Mouse (Mus musculus) fat pad, adult 2 months (tissue): Measurements from ENCODE around the gene Barhl1.

ENCODE experiments used
- DNase-seq: peaks from one replicate; pipeline ENCODE4 v3.0.0-alpha.2; 2011; ENCODE audit warnings: low read depth, low spot score; ENCODE audit errors: extremely low read depth

Gene Barhl1

GRCm38 (mm10) chr2:28912039-28912700 is 4.3 kb downstream of the Barhl1 start:
- no peak for DNase-seq

- DNase-seq: no peak
These were observed 5.0 kb downstream of the Barhl1 start for GRCm38 (mm10) chr2:28911331-28912038.

GRCm38 (mm10) chr2:28910877-28911276 is 5.6 kb downstream of the Barhl1 start:
- no peak for DNase-seq

- DNase-seq: no peak
These were observed 6.4 kb downstream of the Barhl1 start for GRCm38 (mm10) chr2:28909818-28910710.

GRCm38 (mm10) chr2:28909186-28909817 is 7.2 kb downstream of the Barhl1 start:
- no peak for DNase-seq

- no peak for DNase-seq
These were observed 7.9 kb downstream of the Barhl1 start for GRCm38 (mm10) chr2:28908389-28909153.

- no peak for DNase-seq
These were observed 8.6 kb downstream of the Barhl1 start for GRCm38 (mm10) chr2:28907691-28908388.

- DNase-seq: no peak
These were observed 10.9 kb downstream of the Barhl1 start for GRCm38 (mm10) chr2:28905561-28905960.

GRCm38 (mm10) chr2:28904786-28905185 is 11.7 kb downstream of the Barhl1 start:
- no peak for DNase-seq

GRCm38 (mm10) chr2:28903871-28904270 is 12.6 kb downstream of the Barhl1 start:
- no peak for DNase-seq

GRCm38 (mm10) chr2:28902291-28902690 is 14.2 kb downstream of the Barhl1 start:
- DNase-seq: no peak

GRCm38 (mm10) chr2:28897340-28897899 is 19.0 kb downstream of the Barhl1 start:
- DNase-seq: no peak

- peak; percentile 1 for DNase-seq
These were observed 20.6 kb downstream of the Barhl1 start for GRCm38 (mm10) chr2:28895876-28896275.

GRCm38 (mm10) chr2:28893526-28893925 is 22.9 kb downstream of the Barhl1 start:
- DNase-seq: no peak

- no peak for DNase-seq
These were observed 23.7 kb downstream of the Barhl1 start for GRCm38 (mm10) chr2:28892796-28893195.

GRCm38 (mm10) chr2:28884914-28885313 is 31.6 kb downstream of the Barhl1 start:
- no peak for DNase-seq

GRCm38 (mm10) chr2:28882826-28883485 is 33.5 kb downstream of the Barhl1 start:
- peak; percentile 14 for DNase-seq

- no peak for DNase-seq
These were observed 34.4 kb downstream of the Barhl1 start for GRCm38 (mm10) chr2:28882047-28882446.

- no peak for DNase-seq
These were observed 35.2 kb downstream of the Barhl1 start for GRCm38 (mm10) chr2:28881275-28881674.
